Mouse (Mus musculus) stomach, embryonic 16.5 days (tissue): Measurements from ENCODE around the gene Pepd. TPM values are rescaled to one million over a fixed set of nuclear protein-coding genes. Genes with fewer than 3 reads are reported as not detected.

Experiments
- ATAC-seq: fragments of 200-750 bp; cut with Nextera tagmentation; 2 replicates; pipeline ENCODE4 v1.8.0; 2017; ENCODE audit warnings: moderate number of reproducible peaks, moderate TSS enrichment; ENCODE audit not compliant: insufficient read depth, low FRiP score
- H3K27ac ChIP-seq: fragments of 300-500 bp; sonication (generic); 2 replicates; pipeline ENCODE4 v1.5.1; 2014; ENCODE audit warnings: low read length
- H3K27me3 ChIP-seq: fragments of 300-500 bp; sonication (generic); 2 replicates; pipeline ENCODE4 v1.6.1; 2014; ENCODE audit warnings: low read length, control low read depth, mixed read lengths; ENCODE audit not compliant: control insufficient read depth, insufficient read depth
- H3K36me3 ChIP-seq: fragments of 300-500 bp; sonication (generic); 2 replicates; pipeline ENCODE4 v1.6.1; 2014; ENCODE audit warnings: low read length; ENCODE audit not compliant: control insufficient read depth, insufficient read depth
- H3K4me1 ChIP-seq: fragments of 300-500 bp; sonication (generic); 2 replicates; pipeline ENCODE4 v1.6.1; 2014; ENCODE audit warnings: low read length, control low read depth, mixed read lengths; ENCODE audit not compliant: control insufficient read depth, insufficient read depth
- H3K4me2 ChIP-seq: fragments of 300-500 bp; sonication (generic); 2 replicates; pipeline ENCODE4 v1.6.1; 2014; ENCODE audit warnings: low read depth, low read length, mixed read lengths
- H3K4me3 ChIP-seq: fragments of 300-500 bp; sonication (generic); replicated peaks from 2 replicates; pipeline ENCODE4 v1.5.1; 2014; ENCODE audit warnings: mild to moderate bottlenecking, low read length
- H3K9ac ChIP-seq: fragments of 300-500 bp; sonication (generic); 2 replicates; pipeline ENCODE4 v1.6.1; 2014; ENCODE audit warnings: low read length
- H3K9me3 ChIP-seq: fragments of 300-500 bp; sonication (generic); replicated peaks from 2 replicates; pipeline ENCODE4 v1.6.1; 2016; ENCODE audit warnings: low read length, control low read depth; ENCODE audit not compliant: control insufficient read depth
- WGBS: fragments of 180-500 bp; shearing (Covaris S2); extraction: QIAGEN DNeasy Blood & Tissue Kit; methylation state at CpG from one replicate; pipeline ENCODE4 v1.1.7; 2014; 5-methylcytosine and 5-hydroxymethylcytosine counted together
- microRNA-seq: library from miRNA; unstranded; fragments of <30 nt; microRNA quantifications from one replicate; pipeline ENCODE4, GENCODE M21; 2016
- polyA plus RNA-seq: library from polyadenylated mRNA; unstranded; fragments of >200 nt; fragmentation: Nextera tagmentation; extraction: Ambion mirVana; gene quantifications from 2 replicates; pipeline ENCODE4 v1.2.1, GENCODE M21; 2015

Gene Pepd
- polyA plus RNA-seq, 1 experiment from 2014 or later: 66.9 TPM

- peaks cover 25% of the 10 kb centered on the region for H3K4me1 ChIP-seq
- no peak overlapping the region for H3K4me3 ChIP-seq
- ATAC-seq: peak; percentile 82
- no peak overlapping the region for H3K9ac ChIP-seq
- H3K36me3 ChIP-seq: no peaks in the 10 kb centered on the region
- peak overlapping the region; percentile 67 for H3K27ac ChIP-seq
- WGBS: 50% methylated on average over 12 of the region's 12 CpGs
- H3K4me2 ChIP-seq: no peak overlapping the region
- H3K9me3 ChIP-seq: no peaks in the 10 kb centered on the region
- H3K27me3 ChIP-seq: no peaks in the 10 kb centered on the region
These were observed 172.6 kb downstream of the Pepd start for GRCm38 (mm10) chr7:35084565-35085360.

GRCm38 (mm10) chr7:35086271-35086861 is 174.2 kb downstream of the Pepd start:
- Histone ChIP-seq H3K27me3 (no peaks in the 10 kb centered on the region), H3K27ac (peak overlapping the region; percentile 38; the same call in 1 of the 2 replicates), H3K36me3 (no peaks in the 10 kb centered on the region), H3K4me2 (peak overlapping the region; percentile 63), H3K9ac (peak overlapping the region; percentile 54), H3K4me1 (peaks cover 16% of the 10 kb centered on the region), H3K9me3 (no peaks in the 10 kb centered on the region), H3K4me3 (peak overlapping the region; percentile 24)
- no peak for ATAC-seq
- under 1% methylated on average over 21 of the region's 21 CpGs for WGBS

GRCm38 (mm10) chr7:35090550-35090949 is 178.4 kb downstream of the Pepd start:
- WGBS: 53% methylated on average over 5 of the region's 5 CpGs
- Histone ChIP-seq H3K27me3 (no peaks in the 10 kb centered on the region), H3K9me3 (0 out of 2 replicates have a peak, but pooled peaks cover 3% of the 10 kb centered on the region), H3K27ac (no peak overlapping the region), H3K9ac (no peak overlapping the region), H3K36me3 (no peaks in the 10 kb centered on the region), H3K4me2 (no peak overlapping the region), H3K4me1 (peaks cover 13% of the 10 kb centered on the region), H3K4me3 (no peak overlapping the region)
- ATAC-seq: no peak

Small RNAs within 50 kb of the gene (microRNA-seq; reads per million reads assigned to microRNA genes)
- gene Gm25033: not detected

Other genes starting within 250 kb of the Pepd start
- gene Chst8, start 99.7 kb upstream of the Pepd start, polyA plus RNA-seq: 2.8 and 3.0 TPM in 2 replicates
- 26.1 and 27.4 TPM in 2 replicates for gene Cebpg, start 144.2 kb downstream of the Pepd start, polyA plus RNA-seq
- 2.6 and 2.8 TPM in 2 replicates for gene Cebpa, start 206.9 kb downstream of the Pepd start, polyA plus RNA-seq